Mouse (Mus musculus) ovary, postnatal 14 days (tissue): ENCODE data around the gene Lrfn2.

ENCODE experiments used
- DNase-seq: peaks from one replicate; pipeline ENCODE4 v3.0.0; 2022; ENCODE audit warnings: low spot score

Lrfn2 gene

DNA sequence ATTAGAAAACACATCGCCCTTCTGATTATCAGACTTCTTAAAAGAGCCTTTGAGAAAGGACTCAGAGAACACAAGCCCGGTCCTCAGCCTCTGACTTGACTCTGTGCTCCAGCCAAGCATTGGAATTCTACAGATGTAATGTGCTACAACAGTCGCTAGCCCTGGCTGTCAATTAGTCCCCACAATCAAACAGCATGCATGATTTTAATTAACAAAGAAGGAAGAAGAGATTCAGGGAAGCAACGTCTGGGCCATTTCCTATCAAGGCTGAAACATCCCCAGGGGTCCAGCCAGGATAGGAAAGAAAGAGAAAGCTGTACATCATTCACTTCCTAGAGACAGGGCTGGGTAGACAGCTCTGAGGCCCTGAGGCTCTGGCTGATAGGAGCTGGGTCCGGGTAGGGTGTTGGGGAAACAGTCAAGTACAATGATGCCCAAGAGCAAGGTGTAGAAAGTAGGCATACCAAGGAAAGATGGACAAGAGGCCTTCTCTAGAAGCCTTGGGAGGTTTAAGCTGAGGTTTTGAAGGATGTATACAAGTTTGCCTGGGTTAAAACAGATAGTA lies 101.6 kb downstream of the Lrfn2 start:
- DNase-seq: no peak

DNA sequence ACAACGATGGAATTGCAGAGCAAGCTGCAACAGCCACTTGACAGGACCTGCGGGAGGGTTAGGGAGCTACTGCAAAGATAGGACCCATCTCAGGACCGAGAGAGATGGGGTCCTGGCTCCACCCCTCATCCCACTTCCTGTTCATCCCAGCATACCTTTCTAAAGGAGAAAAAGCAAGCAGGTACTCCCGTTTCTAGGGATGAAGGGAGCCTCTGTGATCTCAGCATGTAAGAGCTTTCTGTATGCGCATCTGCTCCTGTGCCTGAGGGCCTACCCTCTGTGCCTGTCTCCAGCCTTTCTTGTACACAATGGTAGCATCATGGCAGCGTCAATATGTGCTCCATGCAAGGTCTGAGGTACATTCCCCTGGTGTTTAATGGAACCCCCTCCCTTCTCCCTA lies 102.9 kb downstream of the Lrfn2 start:
- no peak for DNase-seq

DNA sequence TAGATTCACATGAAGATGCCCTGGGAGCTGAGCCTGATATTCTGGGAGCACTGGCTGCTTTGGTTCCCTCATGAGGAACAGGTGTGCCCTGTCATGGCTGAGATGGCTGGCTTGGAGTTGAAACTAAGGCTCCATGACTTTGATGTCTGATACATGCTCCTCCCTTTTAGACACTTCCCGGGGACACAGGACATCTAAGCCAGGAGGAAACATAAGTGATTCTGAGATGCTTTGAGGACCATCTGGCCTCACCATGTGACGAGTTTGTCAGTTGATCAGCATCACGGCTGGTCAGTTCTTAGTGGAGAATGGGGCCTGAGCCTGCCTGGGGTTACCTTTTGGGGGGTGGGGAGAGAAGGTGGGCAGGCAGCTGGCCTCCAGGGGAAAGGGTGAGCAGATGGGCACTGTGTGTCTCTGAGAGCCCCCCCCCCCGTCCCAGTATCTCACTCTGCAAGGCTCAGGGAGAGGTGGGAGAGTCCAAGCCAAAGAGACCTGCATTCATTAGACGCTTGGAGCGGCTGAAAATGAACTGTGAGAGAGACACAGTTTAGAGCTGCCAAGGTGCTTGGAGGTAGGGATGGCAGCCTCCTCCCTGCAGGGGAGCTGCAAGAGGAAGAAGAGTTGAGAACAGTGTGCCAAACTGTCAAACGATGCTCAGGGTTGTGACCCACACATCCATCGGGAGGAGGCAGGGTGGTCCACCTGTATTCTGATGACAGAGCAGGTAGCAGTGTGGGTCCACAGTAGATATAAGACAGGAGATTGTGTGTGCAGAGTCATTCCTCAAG lies 105.2 kb downstream of the Lrfn2 start:
- no peak for DNase-seq

DNA sequence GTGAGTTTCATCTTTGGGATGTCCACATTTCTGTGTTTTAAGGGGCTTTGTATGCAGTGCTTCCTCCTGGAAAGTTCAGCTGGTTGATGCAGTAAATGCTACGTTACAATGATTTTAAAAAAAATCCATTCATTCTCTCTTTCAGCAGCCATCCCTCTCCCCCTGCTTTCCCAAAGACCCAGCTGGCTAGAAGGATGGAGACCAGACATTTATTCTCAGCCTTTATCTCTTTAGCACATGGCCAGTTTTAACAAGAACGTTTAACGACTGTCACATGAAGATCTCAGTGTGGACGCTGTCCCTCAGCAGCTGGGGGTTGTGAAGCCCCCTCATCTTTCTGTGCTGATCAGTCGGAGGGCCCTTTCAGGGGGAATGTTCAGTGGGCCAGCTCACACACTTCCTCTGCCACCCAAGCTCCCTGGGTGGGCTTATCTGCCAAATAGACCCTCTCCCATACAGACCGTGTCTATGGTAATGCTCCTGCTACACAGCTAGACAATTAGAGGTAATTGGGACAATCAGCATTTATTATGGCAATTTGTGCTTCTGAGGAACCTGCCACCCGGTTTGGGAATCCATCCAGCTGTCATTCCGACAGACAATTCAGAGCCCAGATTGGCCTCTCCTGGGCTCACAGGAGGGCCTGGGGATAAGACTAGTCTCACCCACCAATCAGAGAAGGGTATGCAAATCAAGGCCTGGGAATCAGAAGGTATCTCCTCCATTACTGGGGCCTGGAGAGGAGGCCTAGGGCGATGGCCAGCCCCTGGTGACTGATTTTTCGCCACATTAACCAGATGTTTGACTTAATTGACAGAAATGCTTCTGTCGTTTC lies 111.8 kb downstream of the Lrfn2 start:
- no peak for DNase-seq

DNA sequence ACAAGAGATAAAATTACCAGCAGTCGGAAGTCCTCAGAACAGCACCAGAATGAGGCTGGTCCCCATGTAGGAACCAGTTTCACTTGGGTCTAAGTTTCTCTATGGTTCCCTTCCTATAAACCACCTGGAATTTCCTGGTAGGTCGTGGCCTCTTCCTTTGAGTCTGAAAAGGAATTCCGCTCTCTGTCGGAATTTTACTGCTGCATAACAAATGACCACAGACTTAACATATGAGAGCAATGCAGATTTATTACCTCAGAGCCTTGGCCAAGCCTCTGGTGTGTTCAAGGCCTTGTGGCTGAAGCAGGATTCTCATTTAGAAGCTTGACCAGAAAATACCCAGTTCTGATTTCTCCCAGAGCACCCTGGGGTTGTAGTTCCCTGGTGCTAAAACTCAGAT lies 115.7 kb downstream of the Lrfn2 start:
- DNase-seq: no peak

DNA sequence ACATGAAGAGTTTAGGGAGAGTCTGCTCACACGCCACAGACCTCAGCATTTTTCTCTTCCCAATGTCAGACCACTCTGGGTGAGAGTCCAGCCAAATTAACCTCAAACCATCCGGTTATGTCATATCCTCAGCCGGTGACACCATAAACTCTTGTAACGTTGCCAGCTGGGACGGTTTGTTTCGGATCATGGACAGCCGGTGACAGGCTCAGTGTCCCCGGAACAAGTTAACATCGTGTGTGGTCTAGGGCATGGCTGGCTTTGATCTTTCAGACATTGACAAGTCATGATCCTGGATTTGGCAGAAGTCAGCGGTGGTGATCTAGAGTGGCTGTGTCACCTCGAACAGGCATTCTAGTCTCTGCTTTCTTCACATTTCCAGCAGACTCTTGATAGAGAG lies 119.1 kb downstream of the Lrfn2 start:
- no peak for DNase-seq

DNA sequence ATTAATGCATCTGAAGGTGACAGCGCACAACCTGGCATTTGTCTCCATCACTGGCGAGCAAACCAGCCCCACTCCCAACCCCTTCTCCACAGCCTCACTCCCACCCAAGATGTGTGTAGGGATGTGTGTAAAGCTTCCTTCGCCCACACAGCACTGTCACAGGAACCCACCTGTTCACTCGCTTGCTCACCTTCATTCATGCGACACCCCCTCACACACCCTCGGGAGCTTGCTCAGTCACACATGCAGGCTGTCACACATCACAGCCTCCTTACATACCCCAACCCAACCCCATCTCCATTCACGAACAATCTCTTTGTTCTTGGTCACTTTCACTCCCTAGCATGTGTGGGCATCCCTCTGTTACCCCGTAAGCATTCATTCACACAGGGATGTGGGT lies 129.0 kb downstream of the Lrfn2 start:
- DNase-seq: no peak

DNA sequence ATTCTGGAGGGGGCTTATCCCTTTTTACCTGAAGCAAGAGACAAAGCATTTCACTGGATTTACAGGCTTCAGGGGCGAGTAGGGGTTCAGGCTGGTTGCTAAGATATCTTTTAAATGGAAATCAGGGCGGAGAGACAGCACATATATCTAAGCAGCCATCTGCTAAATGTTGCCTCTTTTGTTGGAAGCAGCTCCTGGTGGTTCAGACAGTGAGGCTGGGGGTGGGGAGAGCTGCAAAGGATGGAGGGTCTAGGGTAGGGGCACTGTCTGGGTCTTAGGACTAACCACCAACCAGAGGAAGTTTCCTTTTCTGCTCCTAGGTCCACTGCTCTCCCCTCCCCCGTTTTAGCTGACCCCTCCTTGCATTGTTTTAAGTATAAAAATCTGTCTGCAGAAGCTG lies 131.6 kb downstream of the Lrfn2 start:
- no peak for DNase-seq

DNA sequence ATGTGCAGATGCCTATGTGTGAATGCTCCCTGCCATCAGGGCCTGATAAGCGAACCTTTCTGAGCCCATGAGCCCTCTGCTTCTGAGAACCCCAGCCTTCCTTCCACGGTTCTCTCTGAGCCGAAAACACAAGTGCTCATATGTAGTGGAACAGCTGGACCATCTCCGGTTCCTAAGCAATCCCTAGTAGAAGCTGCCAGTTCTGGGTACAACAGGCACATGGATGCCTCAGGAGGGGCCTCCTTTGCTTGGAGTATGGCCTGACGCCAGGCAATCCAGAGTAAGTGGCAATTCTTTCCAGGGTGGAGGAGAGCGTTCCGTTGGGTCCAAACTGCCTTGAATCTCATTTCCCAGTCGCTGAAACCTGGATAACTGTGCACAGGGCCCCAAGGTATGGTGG lies 132.3 kb downstream of the Lrfn2 start:
- no peak for DNase-seq

DNA sequence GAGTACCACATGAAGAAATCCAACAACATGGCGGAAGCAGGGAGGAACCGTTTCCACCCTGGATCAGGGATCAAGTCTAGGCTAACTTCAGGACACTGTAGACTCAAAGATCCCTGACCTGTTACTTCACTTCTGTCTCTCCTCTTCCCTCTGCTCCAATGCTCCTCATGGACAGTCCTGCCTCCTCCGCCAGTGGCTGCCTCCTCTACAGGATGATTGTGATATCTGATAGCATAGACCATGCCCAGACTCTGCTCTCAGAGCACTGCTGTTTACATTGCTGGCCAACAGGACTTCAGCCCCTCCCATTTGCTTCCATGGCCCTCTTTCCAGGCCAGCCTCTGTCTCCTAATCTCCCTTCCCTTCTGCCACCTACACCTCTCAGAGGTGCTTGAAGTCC lies 132.9 kb downstream of the Lrfn2 start:
- DNase-seq: no peak

DNA sequence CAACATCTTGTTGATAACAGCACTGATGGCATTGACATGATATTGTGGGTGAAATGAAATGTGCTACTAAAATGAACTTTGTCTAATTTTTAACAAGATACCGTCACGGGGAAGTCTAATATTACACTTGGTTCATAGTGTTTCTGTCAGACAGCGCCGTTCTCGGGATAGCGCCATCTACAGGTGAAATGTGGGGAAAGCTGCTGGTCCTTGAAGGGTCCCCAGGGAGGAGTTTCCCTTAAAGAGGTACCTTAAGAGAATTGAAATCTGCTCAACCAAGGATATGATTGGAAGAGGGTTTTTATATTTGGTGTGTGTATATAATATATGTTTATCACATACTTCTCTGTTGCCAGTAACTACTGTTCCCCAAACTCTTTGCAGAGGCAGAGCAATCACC lies 134.6 kb downstream of the Lrfn2 start:
- no peak for DNase-seq

DNA sequence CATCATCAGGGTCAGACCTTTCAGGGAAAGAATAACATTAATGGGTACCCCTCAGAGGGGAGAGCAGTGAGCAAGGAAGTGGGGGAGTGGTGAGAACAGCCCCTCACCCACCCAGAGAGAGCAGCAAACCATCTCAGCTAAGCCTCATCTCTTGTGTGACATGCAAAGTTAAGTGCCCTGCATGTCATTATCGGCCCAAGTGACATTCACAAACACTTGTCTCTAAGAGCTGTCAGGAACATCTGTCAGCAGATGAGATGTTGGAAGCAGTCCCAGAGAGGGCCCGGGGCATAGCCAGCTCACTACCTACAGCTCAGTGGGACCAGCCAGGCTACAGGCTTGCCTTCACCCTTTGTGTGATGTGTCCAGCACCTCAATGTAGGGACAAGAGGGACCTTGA lies 146.0 kb downstream of the Lrfn2 start:
- DNase-seq: no peak

DNA sequence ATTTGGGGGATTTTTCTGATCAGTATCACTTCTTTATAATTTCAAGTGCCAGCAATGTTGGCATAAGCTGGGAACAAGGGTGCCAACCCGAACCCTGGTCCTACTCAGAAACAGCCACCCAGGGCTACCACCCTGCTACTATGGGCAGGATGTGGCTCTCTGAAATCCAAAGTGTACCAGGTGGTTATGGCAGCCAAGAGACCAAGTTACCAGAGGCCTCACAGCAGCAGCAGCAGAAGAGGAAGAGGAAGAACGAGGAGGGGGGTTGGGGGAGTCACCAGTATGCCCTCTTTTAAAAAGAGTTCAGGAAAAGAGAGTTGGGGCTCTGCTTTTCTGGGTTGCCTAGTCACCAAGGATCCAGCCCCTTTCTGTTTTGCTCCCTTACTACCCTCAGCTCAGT lies 147.5 kb downstream of the Lrfn2 start:
- DNase-seq: no peak

DNA sequence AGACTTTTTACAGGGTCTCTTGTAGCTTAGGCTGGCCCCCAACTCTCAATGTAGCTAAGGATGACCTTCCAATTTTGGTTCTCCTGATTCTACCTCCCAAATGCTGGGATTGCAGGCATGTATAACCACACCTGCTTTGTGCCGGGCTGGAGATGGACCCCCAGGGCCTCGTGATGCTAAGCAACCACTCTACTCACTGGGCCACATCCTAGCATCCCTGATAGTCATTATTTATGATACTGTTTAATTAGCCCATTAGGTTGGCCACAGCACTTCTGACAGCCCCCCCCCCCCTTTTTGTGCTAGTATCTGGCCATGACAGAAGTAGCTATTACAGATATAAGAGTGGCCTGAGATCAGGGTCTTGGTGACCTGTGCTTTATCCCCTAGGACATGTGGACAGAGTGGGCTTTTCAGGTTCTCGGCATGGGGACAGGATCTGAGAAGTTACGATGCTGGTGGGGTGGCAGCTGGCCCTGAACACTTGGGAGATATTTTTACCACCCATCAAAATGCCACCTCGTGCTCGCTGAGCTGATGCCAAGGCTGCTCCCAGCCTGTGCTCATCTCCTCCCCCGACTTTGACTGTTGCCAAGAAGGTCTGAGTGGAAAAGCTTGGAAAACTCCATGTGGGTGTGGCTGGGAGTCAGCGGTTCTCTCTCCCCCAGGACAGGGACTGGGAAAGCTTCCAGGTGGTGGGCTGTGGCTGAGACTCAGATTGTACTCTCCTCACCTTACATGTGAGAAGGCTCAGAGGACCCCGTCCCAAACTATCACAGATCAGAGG lies 151.6 kb downstream of the Lrfn2 start:
- peak; percentile 21 for DNase-seq

DNA sequence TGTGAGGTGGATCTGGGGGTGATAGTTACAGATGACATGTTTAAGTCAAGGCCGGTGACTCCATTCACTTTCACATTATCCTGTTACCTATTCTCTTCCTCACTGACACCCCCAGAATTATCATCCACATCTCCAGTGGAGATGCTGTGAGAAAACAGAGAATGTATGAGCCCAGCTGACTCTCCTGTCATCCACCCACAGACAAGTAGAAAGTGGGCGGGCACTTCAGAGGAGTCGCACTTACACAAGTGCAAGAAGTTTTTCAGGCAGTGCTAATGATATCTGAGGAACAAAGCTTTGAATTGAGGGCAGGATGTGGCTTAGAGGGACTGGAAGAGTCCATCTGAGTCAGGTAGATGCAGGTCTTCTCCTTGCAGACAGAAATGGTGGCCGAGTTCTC lies 152.9 kb downstream of the Lrfn2 start:
- no peak for DNase-seq

DNA sequence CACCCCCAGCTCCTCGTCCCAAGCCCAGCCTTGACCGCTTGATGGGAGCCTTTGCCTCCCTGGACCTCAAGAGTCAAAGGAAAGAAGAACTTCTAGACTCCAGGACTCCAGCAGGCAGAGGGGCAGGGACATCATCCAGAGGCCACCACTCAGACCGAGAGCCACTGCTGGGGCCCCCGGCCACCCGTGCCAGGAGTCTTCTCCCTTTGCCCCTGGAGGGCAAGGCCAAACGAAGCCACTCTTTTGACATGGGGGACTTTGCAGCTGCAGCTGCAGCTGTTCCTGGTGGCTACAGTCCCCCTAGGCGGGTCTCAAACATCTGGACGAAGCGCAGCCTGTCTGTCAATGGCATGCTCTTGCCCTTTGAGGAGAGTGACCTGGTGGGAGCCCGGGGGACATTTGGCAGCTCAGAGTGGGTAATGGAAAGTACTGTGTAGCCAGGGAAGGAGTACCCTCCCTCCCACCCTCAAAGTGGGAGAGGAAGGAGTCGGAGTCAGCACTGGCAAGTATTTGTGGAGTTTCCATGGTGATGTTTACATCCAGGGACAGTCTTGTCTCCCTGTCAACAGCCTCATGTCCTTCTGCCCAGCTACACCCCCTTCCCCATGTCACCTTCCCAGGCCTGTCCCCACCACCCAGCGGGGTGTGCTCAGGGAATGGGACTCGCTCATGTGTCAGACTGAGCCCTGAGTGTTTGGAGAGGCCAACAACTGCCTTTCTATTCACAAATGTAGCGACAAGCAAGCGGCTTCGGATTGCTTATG lies 164.8 kb downstream of the Lrfn2 start:
- DNase-seq: no peak

DNA sequence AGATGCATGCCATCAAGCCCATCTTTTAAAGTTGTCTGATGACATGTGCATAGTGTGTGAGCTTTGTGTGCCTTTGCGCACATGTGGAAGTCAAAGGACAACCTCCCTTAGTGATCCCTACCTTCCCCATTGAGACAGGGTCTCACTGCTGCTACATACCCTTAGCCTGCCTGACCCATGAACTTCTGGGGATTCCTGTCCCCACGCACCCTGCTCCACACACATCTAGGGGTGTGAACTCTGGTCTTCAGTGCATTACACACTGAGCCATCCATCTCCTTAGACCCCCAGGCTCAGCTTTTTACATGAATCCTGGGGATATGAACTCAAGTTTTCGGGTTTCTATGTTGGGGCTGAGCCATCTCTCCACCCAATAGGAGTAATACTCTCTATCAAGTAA lies 179.2 kb downstream of the Lrfn2 start:
- no peak for DNase-seq

DNA sequence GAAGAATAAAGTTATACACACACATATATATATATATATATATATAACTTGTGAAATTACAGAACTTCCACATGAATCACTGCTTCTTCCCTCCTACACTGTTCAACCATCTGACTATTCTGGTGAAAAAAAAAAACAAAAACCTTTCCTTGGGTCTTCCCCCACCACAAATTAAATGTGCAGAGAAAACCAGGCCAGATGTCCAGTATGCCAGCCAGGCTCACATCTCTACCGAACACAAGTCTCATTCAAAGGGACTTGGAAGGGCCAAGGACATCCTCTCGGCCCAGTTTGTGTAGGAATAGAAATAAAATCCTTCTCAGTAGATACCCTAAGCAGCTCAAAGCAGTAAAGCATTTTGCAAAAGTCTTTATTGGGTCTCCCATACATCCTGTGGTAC lies 179.7 kb downstream of the Lrfn2 start:
- DNase-seq: no peak

DNA sequence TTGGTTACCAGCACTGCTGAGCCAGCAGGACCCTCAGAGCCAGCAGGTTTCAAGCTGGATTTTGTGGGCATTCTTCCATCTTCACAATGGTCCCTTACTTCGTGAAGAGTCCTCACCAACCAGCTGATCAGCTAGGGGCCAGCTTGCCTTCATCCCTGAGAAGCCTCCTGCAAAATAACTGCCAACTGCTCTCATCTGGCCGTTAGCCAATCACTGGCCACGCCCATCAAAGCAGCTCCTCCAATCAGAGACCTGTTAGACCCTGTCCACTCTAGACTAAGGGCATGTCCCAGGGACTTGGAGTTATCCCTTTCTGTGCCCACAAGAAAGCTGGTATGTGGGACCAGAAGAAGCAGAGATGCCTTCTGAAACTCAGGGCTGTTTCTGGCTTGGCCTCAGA lies 181.2 kb downstream of the Lrfn2 start:
- DNase-seq: no peak

DNA sequence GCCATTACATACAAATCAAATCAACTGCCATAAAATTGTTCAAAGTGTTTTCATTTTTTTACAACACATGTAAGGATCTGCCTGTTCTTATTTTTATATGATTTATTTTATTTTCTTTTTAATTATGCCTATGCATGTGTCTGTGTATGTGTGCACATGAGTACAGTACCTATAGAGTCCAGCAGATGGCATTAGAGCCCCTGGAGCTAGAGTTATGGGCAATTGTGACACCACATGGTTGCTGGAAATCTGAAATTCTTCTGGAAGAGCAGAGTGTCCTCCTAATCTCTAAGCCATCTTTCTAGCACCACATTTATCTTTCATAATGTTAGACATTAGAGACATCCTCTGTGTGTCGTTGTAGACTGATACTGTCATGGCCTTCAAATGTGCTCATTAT lies 192.0 kb downstream of the Lrfn2 start:
- no peak for DNase-seq

DNA sequence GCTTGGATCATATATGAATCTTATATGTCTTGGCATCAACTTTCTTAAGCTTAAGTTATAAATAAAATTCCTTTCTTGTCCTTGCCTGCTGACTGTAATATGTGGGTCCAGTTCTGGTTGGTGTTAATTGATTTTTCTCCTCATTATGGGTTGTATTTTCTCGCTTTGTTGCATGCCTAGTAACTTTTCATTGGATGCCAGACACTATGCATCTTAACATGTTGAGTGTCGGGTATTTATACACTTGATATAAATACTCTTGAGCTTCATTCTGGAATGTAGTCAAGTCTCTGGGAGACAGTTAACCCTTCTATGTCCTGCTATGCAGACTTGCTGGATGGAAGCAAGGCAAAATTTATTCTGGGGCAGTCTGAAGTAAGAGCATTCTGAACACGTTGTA lies 192.5 kb downstream of the Lrfn2 start:
- DNase-seq: no peak
